Mouse (Mus musculus) heart, adult 2 months (tissue): ENCODE data around the gene Hat1. TPM values are rescaled to one million over a fixed set of nuclear protein-coding genes. Genes with fewer than 3 reads are reported as not detected.

Source experiments
- DNase-seq, 2 experiments: peaks; one replicate each; pipeline ENCODE4 v3.0.0; 2021
- H3K27ac ChIP-seq: fragments of 200-600 bp; 2 replicates; pipeline ENCODE4 v1.8.1; 2022
- H3K27me3 ChIP-seq: fragments of 200-500 bp; 2 replicates; pipeline ENCODE4 v1.6.1; 2012; ENCODE audit warnings: mild to moderate bottlenecking, low read length, inconsistent platforms, mixed read lengths; ENCODE audit not compliant: control insufficient read depth, insufficient read depth
- H3K36me3 ChIP-seq: fragments of 200-500 bp; 2 replicates; pipeline ENCODE4 v1.6.1; 2012; ENCODE audit warnings: low read length, inconsistent platforms; ENCODE audit not compliant: control insufficient read depth, insufficient read depth
- H3K4me1 ChIP-seq: fragments of 200-500 bp; 2 replicates; pipeline ENCODE4 v1.6.1; 2011; ENCODE audit warnings: low read length; ENCODE audit not compliant: control insufficient read depth, insufficient read depth
- H3K4me3 ChIP-seq: fragments of 200-600 bp; 2 replicates; pipeline ENCODE4 v1.8.1; 2022
- H3K79me2 ChIP-seq: fragments of 200-500 bp; replicated peaks from 2 replicates; pipeline ENCODE4 v1.6.1; 2012; ENCODE audit warnings: mild to moderate bottlenecking, inconsistent platforms, low read length, moderate library complexity, mixed read lengths; ENCODE audit not compliant: control insufficient read depth, insufficient read depth
- H3K9ac ChIP-seq: fragments of 200-500 bp; 2 replicates; pipeline ENCODE4 v1.6.1; 2012; ENCODE audit warnings: low read depth, mild to moderate bottlenecking, control low read depth, inconsistent platforms, low read length, mixed read lengths
- CTCF ChIP-seq: fragments of 200-600 bp; IDR thresholded peaks from 2 replicates; pipeline ENCODE4 v1.8.1; 2022; ENCODE audit warnings: antibody characterized with exemption, mild to moderate bottlenecking, moderate library complexity
- EP300 ChIP-seq: fragments of 200-500 bp; IDR thresholded peaks from 2 replicates; pipeline ENCODE4 v1.6.1; 2011; ENCODE audit warnings: low read depth, low read length, control low read depth; ENCODE audit not compliant: insufficient read depth
- POLR2A ChIP-seq: fragments of 200-500 bp; IDR thresholded peaks from 2 replicates; pipeline ENCODE4 v1.6.1; 2011; ENCODE audit warnings: mild to moderate bottlenecking, low read depth, low read length, control low read depth; ENCODE audit not compliant: insufficient read depth
- WGBS: fragments of 180-500 bp; shearing (Covaris S2); methylation state at CpG from one replicate; pipeline ENCODE4 v1.1.7; 2018; 5-methylcytosine and 5-hydroxymethylcytosine counted together
- intact Hi-C: fragments of 180-260 bp; cut with DNase I; formaldehyde crosslinking; loops from one replicate; pipeline ENCODE4 v1.15.1; 2025
- polyA plus RNA-seq: library from polyadenylated mRNA; depleted of rRNA; stranded (reverse); fragments of >200 nt; gene quantifications from 2 replicates; pipeline ENCODE4 v1.2.3, GENCODE M21; 2012
- total RNA-seq, 2 experiments: library from RNA; stranded (reverse); gene quantifications; 2 replicates each; pipeline ENCODE4 v1.2.3; 2021

The Hat1 gene
- total and polyA plus RNA-seq, 3 experiments = 7.6 to 28.4 (median 28.1) TPM

DNA sequence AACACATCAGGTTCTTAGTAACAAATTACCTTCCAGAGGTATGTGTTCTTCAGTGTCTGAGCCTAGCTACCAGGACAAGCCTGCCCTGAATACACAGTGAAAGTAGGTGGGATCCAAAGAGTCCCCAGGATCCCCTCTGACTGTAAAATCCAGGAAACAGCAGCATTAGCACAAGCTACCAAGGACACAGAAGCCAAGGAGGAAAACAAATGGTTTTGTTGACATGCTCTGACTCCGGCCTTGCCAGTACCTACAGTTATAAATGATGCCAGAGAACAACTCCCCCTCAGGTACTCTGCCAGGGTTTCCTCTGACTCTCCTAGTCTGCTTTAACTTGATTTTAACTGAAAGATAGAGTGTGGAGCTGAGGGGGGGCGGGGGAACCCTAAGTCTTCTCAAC is 39.2 kb upstream of the Hat1 start:
- intact Hi-C loops = no loop called here
- 68% methylated on average over 2 of the region's 2 CpGs for WGBS
- H3K27ac ChIP-seq = no peak overlapping the region

DNA sequence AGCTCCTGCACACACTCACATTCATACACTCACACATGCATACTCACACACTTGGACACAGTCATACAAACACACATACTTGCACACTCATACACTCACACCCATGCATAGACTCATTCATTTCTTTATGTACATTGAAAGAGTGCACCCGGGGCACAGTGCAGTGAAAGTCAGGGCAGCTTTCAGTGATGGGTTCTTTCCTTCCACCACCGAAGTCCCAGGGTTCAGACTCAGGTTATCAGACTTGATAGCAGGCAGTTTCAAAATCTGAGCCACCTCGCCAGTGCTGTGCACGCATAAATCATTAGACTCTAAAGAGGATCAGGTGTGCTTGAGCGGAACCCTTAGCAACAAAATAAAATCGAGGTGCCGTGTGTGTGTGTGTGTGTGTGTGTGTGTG is 38.6 kb upstream of the Hat1 start:
- Histone ChIP-seq H3K9ac (no peak overlapping the region), H3K4me1 (peaks cover 10% of the 10 kb centered on the region), H3K27me3 (no peaks in the 10 kb centered on the region), H3K79me2 (no peaks in the 10 kb centered on the region), H3K36me3 (peaks cover 6% of the 10 kb centered on the region), H3K4me3 (no peak overlapping the region), H3K27ac (no peak overlapping the region)
- intact Hi-C loops = no loop called here
- DNase-seq = no peak
- 62% methylated on average over 7 of the region's 7 CpGs for WGBS
- TF ChIP-seq POLR2A = no peak
- TF ChIP-seq CTCF = no peak
- no peak for TF ChIP-seq EP300

More for the DNA sequence above, 39.2 kb upstream of the Hat1 start:
- TF ChIP-seq POLR2A (no peak), CTCF (no peak), EP300 (no peak)
- Histone ChIP-seq H3K27me3 (no peaks in the 10 kb centered on the region), H3K9ac (no peak overlapping the region), H3K36me3 (peaks cover 4% of the 10 kb centered on the region), H3K4me1 (peaks cover 8% of the 10 kb centered on the region), H3K79me2 (no peaks in the 10 kb centered on the region), H3K4me3 (no peak overlapping the region)
- no peak for DNase-seq

DNA sequence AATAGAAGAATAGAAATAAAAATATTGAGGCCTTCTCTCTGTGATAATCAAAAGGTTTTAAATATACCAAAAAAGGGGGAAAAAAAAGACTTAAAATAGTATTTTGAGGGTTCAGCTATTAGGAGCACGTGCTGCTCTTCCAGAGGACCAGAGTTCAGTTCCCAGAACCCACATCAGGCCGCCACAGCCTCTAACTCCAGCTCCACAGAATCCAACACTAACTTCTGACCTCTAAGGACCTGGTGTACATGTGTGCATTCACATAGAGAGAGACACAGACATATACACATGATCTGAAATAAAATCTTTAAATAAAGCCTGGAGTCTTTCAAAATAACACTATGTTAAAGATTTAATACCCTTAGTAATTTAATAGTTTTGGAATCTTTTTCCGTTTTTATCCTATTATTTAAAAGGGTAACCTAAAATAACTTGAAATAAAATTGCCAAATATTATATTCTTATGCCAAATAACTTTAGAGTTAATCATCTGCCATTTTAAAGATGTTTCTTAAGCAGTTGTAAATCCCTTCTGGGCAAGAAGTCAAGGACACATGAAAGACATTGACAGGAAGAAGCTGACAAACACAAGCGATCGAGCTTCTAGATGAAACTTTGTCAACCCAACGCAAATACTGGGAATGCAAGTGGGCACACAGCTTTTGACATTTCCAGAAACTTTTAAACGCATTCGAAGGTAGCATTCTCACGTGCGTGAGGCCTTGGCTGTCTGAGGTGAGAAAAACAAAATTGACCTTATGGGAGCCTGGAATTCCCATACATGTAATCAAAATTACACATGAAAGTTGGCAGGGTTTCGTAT is 37.6 kb upstream of the Hat1 start:
- WGBS = 73% methylated on average over 11 of the region's 11 CpGs
- TF ChIP-seq POLR2A = no peak
- Histone ChIP-seq H3K4me1 (peaks cover 12% of the 10 kb centered on the region), H3K79me2 (0 out of 2 replicates have a peak, but pooled peaks cover under 1% of the 10 kb centered on the region), H3K4me3 (no peak overlapping the region), H3K9ac (no peak overlapping the region), H3K27me3 (no peaks in the 10 kb centered on the region), H3K27ac (no peak overlapping the region), H3K36me3 (peaks cover 7% of the 10 kb centered on the region)
- intact Hi-C loops = no loop called here
- no peak for DNase-seq

- intact Hi-C loops = no loop called here
- Histone ChIP-seq H3K9ac (no peak overlapping the region), H3K4me3 (no peak overlapping the region), H3K36me3 (peaks cover 5% of the 10 kb centered on the region), H3K27me3 (no peaks in the 10 kb centered on the region), H3K27ac (no peak overlapping the region), H3K4me1 (peaks cover 13% of the 10 kb centered on the region), H3K79me2 (0 out of 2 replicates have a peak, but pooled peaks cover 1% of the 10 kb centered on the region)
- WGBS = 61% methylated on average over 3 of the region's 3 CpGs
- no peak for DNase-seq
- TF ChIP-seq POLR2A = no peak
- TF ChIP-seq EP300 = no peak
- TF ChIP-seq CTCF = no peak
Observed at GRCm38 (mm10) chr2:71351727-71351987, 37.1 kb upstream of the Hat1 start.

GRCm38 (mm10) chr2:71353306-71354054 is 35.3 kb upstream of the Hat1 start:
- Histone ChIP-seq H3K4me3 (no peak overlapping the region), H3K79me2 (peaks cover 1% of the 10 kb centered on the region; the same call in 1 of the 2 replicates), H3K4me1 (peaks cover 15% of the 10 kb centered on the region), H3K9ac (no peak overlapping the region), H3K27ac (peak overlapping the region; percentile 70), H3K36me3 (peaks cover 12% of the 10 kb centered on the region), H3K27me3 (no peaks in the 10 kb centered on the region)
- intact Hi-C loops = no loop called here
- TF ChIP-seq EP300 (no peak), POLR2A (no peak), CTCF (no peak)
- WGBS = 45% methylated on average over 10 of the region's 10 CpGs
- DNase-seq = no peak

GRCm38 (mm10) chr2:71354055-71354425 is 34.7 kb upstream of the Hat1 start:
- TF ChIP-seq POLR2A = no peak
- peak; percentile 43; the same call in 1 of the 2 replicates for TF ChIP-seq EP300
- intact Hi-C loops = no loop called here
- H3K9ac ChIP-seq = no peak overlapping the region

More at GRCm38 (mm10) chr2:71354055-71354425, 34.7 kb upstream of the Hat1 start:
- H3K27ac ChIP-seq = peak overlapping the region; percentile 70
- H3K4me3 ChIP-seq = no peak overlapping the region
- peaks cover 1% of the 10 kb centered on the region; the same call in 1 of the 2 replicates for H3K79me2 ChIP-seq
- H3K36me3 ChIP-seq = peaks cover 12% of the 10 kb centered on the region
- no peaks in the 10 kb centered on the region for H3K27me3 ChIP-seq
- 50% methylated on average over 5 of the region's 5 CpGs for WGBS
- peaks cover 15% of the 10 kb centered on the region for H3K4me1 ChIP-seq
- peak in 1 of 2 experiments; percentile 39 for DNase-seq
